Mouse (Mus musculus): ENCODE measurements around the gene Gabpb2.
A peak's percentile ranks its signal among the peaks of the same experiment; 100 is the strongest.
"Not testable (repeated sequence)": the region's sequence is repeated elsewhere in the genome, so short reads cannot be mapped to it uniquely, and the experiment has no call there.

Gene Gabpb2

DNA sequence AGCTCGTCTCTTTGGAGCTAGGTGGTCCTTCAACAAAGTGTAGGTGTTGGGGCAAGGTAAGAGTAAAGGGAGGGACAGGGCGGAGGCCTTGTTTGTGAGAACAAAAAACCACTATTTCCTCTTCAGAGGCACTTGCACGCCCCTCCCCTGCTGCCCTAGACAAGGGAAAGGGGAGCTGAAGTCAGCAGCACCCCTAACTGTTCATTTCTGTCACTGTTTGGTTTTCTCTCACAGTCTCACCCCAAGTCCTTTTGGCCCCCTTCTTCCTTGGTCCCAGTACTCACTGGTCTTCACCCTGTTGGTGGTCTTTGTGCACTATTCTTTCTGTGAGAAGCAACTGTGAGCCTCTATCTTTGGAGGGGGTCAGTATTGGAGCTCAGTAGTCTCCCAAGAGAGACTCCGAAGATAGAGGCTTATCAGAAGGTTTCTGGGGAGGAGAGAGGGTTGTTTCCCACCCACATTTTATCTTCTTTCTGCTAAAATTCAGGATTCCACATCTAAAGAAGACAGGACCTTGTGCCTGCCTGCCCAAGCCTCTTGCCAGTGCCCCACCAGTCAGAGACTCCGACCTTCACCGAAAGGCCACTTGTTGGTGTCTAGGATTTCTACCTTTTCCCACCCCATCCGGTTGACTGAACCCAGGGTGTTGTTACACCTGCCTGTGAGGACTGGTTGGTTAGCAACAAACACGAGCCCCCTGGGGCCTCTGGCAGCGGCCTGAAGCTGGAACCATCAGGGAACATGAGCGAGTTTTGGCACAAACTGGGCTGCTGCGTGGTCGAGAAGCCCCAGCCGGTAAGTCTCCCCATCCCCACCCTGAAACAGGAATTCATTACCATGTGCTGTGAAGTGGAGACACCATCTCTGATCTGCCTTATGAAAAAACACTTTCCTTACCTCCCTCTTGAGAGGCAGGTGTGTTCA is 13.8 kb upstream of the Gabpb2 start, which contains the start of gene Mllt11:
Gene Mllt11 (minus strand): TSS at position 874 of the 924 bp plus-strand sequence.
- DNase-seq: no peak

DNA sequence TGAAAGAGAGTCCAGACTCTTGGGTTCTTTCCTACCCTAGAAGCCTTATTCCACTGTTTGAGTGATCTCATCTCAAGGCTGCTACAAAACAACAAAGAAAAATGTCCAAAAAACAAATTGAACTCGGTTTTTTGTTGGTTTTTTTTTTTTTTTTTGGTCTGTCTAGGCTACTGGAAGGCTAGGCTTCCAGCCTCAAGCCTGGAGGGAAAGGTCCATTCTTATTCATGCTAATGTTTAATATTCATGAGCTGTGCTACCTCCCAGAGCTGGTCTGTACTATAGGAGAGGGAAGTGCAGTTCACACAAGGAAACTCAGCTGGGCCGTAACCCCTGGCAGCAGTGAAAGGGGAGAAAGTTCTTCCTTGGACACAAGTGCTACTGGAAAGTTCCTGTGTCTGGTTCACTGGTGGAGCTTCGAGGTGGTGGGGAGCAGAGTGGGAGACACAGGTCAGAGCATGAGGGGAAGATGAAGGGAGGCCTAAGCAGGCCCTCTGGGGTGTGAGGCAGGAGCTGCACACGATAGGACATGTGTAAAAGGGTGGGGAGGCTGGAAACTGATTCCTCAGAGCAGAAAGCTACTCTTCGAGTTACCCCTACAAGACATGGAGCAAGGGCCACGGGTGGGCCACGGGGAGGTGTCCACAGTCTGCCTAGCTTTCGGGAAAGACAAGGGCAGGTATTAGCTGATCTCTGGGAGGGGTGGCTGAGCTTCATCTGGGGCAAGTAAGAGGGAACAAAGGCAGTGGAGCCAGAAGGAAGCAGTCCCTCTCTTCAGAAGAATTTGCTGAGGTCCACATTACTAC is 13.0 kb upstream of the Gabpb2 start:
- no peak for DNase-seq

GRCm38 (mm10) chr3:95229781-95230494 is 12.2 kb upstream of the Gabpb2 start:
- peak; percentile 70 for DNase-seq

- peak; percentile 47 for DNase-seq
These were observed 11.4 kb upstream of the Gabpb2 start for GRCm38 (mm10) chr3:95228894-95229780.

DNA sequence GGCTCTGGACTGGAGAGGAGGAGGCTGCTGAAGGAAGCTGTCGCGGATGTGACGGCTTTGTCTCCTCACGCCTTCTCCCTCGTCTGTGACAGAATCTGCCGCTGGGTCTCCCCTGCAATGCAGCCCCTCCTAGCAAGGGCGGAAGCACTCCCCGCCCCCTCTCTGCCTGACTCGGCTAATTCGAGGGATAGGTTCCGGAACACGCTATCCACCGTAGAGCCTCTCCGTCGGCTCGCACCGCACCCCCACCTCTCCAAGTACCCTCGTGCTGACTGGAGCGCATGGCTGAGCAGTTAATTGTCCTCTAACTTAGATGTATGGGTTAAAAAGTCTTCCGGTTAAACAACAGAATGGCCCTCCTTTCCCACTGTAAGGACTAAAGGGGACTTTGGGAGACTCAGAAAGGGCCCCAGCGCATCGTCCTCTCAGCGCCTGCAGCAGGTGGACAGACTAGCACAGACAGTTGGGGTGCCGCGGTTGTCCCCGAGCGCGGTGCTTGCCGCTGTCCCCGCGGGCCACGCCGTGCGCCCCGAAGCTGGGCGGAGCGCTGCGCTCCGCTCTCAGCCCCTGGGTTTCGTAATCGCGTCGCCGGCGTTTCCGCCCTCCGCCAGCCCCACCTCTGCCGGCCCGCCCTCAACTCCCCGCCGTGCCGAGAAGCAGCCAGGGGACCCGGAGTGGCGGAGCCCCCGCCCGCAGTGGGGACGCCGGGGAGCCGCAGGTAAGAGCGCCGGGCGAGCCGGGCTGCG is 10.6 kb upstream of the Gabpb2 start, which contains the start of gene Cdc42se1:
Gene Cdc42se1 (plus strand): TSS at position 585 of the 746 bp plus-strand sequence.
- DNase-seq: peak; percentile 92

GRCm38 (mm10) chr3:95227214-95227613 is 9.5 kb upstream of the Gabpb2 start:
- peak; percentile 23 for DNase-seq

GRCm38 (mm10) chr3:95224295-95224694 is 6.6 kb upstream of the Gabpb2 start:
- DNase-seq: peak; percentile 64

- DNase-seq: no peak
These were observed 5.3 kb upstream of the Gabpb2 start for GRCm38 (mm10) chr3:95223041-95223440.

DNA sequence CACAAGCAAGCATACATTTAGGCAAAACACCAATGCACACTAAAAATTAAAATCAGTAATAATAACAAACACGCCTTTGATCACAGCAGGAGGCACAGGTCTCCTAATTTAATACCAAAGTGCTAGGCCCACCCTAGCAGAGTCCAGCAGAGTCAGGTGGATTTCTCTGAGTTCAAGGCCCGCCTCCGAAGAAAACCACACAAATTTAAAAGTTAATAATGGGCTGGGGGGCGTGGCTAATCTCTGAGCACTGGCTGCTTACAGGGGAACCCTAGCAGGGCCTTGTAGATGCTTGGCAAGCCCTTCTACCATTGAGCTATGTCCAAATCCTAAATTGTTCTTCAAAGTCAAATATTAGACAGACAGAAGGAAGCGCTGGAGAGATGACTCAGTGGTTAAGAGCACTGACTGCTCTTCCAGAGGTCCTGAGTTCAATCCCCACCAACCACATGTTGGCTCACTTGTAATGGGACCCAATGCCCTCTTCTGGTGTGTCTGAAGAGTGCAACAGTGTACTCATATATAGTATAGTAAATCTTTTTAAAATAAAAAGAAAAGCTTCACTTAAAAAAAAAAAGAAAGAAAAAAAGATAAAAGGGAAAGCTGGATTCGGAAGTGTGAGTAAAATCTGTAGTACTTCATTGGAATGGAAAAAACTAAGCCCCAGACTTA is 886 bp upstream of the Gabpb2 start:
- no peak for DNase-seq

GRCm38 (mm10) chr3:95216655-95217254 is 961 bp downstream of the Gabpb2 start:
- no peak for DNase-seq

GRCm38 (mm10) chr3:95213609-95213975 is 4.1 kb downstream of the Gabpb2 start:
- no peak for DNase-seq

GRCm38 (mm10) chr3:95212889-95213608 is 4.7 kb downstream of the Gabpb2 start:
- not testable (repeated sequence) for DNase-seq

GRCm38 (mm10) chr3:95210585-95210984 is 7.1 kb downstream of the Gabpb2 start:
- no peak for DNase-seq

GRCm38 (mm10) chr3:95208286-95208685 is 9.4 kb downstream of the Gabpb2 start:
- DNase-seq: no peak

GRCm38 (mm10) chr3:95203880-95204279 is 13.8 kb downstream of the Gabpb2 start:
- no peak for DNase-seq

GRCm38 (mm10) chr3:95200562-95200961 is 17.2 kb downstream of the Gabpb2 start:
- no peak for DNase-seq

- DNase-seq: no peak
These were observed 17.6 kb downstream of the Gabpb2 start for GRCm38 (mm10) chr3:95200132-95200531.

GRCm38 (mm10) chr3:95199101-95199500 is 18.6 kb downstream of the Gabpb2 start:
- no peak for DNase-seq

GRCm38 (mm10) chr3:95195772-95196171 is 21.9 kb downstream of the Gabpb2 start:
- DNase-seq: no peak

Measured in retina, postnatal 1 day (tissue).